Mouse (Mus musculus): ENCODE measurements around the gene Ctbp2.
"Not testable (repeated sequence)": the region's sequence is repeated elsewhere in the genome, so short reads cannot be mapped to it uniquely, and the experiment has no call there.

The Ctbp2 gene

DNA sequence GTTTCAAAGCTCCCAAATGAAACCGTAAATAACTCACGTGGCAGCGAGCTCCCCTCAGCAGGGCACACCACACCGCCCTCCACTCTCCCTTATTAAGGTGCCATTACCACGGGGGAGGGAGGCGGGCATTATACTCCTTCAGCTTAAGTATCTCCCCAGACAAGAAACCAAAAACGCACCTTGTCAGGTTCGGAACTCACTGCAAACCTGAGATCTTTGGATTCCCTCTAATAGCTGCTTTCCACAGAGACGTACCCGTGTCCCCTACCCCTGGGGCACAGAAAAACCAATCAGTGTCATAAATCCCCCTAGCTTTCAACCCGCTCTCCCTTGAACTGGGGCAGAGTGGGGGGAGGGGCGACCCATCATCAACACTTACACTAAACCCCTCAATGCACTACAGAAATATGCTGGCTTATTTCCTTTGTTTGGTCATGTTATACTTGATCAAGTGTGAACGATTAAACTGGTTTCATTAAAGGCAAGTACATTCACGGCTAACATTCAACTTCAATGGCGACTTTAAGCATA lies 3.9 kb downstream of the Ctbp2 start:
- DNase-seq (ENCODE audit: low spot score in 2 of 2): no peak

GRCm38 (mm10) chr7:133117815-133118214 lies 6.3 kb downstream of the Ctbp2 start:
- DNase-seq (ENCODE audit: low spot score in 2 of 2): no peak

DNA sequence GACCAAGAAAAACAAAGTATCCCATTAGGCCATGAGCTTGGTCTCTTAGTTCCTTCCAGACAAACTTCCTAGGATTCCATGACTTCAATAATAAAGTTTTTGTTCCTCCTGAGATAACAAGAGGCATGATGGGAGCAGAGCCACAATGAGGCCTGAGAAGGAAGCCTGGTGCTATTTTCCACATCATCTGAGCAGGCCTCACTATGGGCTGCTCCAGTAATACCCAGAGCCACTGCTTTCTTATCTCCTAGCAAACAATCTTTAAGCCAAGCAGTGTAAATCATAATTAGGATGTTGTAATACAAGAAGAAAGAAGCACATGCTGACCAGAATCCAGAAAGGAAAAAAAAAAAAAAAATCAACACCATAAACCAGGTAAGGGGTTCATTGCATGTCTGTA lies 7.6 kb downstream of the Ctbp2 start:
- DNase-seq (ENCODE audit: low spot score in 2 of 2): no peak

GRCm38 (mm10) chr7:133115886-133116285 lies 8.3 kb downstream of the Ctbp2 start:
- DNase-seq (ENCODE audit: low spot score in 2 of 2): no peak

DNA sequence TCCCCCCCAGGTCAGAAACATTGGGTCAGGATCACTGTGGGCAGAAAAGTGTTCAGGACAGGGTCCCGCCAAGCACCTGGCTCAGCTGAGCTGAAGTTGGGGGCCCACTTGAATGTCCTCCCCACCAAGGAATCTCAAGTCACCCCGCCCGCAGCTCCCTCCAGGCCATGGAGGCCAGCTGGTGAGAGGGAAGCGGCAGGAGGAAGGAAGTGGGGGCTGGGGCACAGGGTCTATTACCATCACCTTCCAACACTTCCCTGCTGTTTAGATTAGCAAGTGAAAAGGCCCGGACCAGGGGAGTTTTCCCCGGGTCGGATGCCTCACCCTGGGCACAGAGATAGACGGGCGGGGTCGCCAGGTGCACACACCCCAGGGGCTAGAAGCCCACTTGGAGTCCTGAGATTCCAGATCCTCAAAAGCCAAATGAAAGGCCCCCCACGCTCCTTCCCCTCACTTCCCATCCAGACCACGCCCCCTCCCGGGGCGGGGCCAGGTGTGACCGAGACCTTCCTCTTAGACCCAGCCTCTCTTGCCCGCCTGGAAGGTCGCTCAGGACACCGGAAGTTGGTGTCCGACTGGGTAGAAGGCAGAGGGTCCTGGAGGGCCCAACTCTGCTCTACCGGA lies 9.2 kb downstream of the Ctbp2 start:
- DNase-seq (ENCODE audit: low spot score in 2 of 2): no peak

DNA sequence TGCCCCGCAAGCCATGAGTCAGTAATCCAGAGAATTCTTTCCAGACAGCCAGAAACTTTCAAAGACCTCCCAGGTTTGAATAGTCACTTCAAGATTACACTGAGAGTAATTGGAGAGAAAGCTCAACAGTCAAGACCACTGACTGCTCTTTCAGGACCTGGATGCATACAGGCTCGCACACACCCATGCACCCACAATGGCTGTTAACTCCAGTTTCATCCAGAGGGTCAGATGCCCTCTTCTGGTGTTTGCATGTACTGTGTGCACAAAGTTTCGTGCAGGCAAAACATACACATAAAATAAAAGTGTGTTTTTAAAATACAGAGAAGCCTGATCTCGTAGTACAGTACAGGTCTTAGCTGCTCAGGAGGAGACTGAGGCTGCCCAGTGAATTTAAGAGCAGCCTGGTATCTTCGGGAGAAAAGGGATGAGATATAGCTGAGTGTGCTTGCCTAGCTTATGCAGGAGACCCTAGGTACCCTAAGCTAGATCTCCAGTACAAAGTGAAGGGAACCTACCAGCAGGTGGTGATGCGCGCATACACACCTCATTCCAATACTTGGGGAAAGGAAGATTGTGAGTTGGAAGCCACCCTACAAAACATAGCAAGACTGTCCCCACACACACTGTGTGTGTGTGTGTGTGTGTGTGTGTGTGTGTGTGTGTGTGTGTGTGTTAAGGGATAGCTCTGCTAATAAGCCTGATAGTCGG lies 10.8 kb downstream of the Ctbp2 start:
- DNase-seq (ENCODE audit: low spot score in 2 of 2): no peak

- no peak for DNase-seq (ENCODE audit: low spot score in 2 of 2)
Measured at GRCm38 (mm10) chr7:133112351-133112831, 11.8 kb downstream of the Ctbp2 start.

DNA sequence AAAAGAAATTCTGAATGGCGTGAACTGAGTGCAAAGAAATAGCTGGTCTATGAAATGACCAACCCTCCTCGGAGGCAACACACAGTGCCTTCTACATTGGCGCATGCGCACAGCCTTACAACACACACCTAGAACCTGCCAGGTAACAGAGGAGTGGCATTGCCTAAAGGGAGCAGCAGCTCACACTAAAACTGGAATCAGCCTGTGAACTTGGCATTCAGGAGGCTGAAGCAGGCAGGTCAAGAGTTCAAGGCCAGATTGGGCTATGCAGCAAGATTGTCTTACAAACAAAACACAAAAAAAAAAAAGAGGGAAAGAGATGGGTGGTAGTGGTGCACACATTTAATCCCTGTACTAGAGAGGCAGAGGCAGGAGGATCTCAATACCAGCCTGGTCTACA lies 14.7 kb downstream of the Ctbp2 start:
- no peak for DNase-seq (ENCODE audit: low spot score in 2 of 2)

- peak; percentile 20 to 48 for DNase-seq (ENCODE audit: low spot score in 2 of 2)
Measured at GRCm38 (mm10) chr7:133108695-133109094, 15.5 kb downstream of the Ctbp2 start.

DNA sequence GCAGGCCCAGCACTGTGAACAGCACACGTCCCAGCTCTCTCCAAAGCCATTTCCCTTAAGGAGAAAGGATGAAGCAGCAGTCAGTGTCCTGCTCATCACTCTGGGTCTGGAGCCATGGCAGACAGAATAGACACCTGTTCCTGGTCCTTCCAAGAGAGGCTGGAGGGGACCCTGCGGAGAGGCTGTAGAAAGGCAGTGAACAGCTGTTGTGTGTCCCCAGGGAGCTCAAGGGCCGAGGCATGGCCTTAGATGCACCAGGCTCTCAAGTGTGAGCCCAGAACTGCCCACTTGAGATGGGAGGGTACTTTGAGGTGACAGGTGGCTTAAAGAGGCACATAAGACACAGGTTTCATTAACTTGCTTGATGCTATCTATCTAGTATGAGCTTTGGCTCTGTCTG lies 21.6 kb downstream of the Ctbp2 start:
- no peak for DNase-seq (ENCODE audit: low spot score in 2 of 2)

DNA sequence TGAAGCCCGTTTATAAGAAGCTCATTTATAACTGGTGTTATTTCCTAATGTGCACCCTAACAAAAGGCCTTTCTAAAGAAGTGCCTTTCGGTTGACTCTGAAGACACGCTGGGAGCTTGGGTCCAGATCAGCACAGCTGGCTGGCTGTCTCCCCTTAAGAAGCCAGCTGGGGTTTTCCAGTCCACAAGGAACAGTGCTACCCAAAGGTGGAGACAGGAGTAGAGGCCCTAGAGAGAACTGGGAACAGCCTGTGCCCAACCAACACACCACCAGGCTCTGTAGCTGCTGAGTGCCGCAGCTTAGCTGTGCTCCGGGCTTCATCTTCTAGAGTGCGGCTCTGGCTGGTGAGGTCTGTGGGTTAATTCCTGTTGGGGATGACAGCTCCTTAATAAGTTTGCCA lies 23.1 kb downstream of the Ctbp2 start:
- no peak for DNase-seq (ENCODE audit: low spot score in 2 of 2)

DNA sequence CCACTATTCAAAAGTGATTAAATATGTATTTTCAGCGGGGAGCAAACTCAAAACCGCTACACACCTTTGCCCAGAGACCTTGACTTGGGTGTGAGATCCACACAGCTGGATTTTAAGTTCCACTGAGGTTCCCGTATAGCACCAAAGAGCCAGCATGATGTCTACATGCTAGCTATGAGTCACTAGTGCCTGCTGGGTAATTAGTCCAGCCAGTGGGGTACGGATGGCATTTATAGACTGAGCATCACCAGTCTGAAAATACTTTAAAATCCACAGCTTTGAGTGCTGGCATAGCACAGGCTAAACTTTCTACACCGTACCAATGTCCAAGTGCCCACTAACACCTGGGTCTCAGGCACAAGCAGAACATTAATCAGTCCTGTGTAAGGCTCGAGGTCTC lies 24.0 kb downstream of the Ctbp2 start:
- DNase-seq (ENCODE audit: low spot score in 2 of 2): no peak

DNA sequence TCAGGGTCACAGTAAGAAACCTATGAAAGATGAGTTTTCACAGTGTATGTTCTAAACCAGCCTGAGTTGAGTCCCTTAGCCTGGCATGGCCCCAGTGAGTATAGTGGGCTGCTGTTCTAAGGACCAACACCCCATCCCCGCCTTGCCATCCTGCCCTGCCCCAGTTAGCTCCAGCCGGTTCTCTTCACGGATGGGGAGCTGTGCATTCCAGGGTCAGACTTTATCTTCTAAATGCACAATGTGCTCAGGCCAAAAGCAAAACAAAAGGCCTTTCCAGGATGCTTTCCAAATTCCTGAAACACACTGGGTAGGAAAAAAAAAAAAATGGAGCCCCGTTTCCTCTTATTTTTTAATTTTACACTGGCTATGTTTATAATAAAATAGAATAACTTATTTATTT lies 24.9 kb downstream of the Ctbp2 start:
- DNase-seq (ENCODE audit: low spot score in 2 of 2): no peak

DNA sequence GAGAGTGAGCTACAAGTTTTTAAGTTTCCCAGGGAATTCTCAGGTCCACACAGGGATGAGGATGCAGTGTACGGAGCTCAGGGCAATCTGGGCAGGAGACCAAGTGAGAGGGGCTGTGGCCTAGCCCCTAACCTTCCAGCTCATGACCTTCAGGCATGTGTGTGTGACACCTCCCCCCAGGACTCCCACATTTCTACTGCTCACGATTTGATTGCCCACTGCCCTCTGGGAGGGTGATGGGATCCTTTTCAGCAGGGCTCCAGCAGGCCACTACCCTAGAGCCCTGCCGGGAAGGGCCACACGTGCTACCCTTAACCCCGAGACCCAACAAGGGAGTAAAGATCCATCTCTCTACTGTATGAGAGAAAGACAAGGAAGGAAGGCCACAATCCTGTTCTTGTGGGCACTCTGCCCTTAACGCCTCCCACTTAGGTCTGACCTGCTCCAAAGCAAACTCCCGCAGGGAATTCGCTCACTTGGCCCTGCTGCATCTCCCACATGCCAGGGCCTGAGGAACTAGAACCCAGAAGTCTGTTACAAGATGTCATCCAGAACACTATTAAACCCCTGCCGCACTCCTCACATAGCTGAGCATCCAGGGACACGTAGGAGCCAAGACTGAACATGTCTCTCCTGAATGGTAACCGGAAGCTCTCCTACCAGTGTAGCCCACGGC lies 25.9 kb downstream of the Ctbp2 start:
- DNase-seq (ENCODE audit: low spot score in 2 of 2): no peak

- DNase-seq (ENCODE audit: low spot score in 2 of 2): not testable (repeated sequence)
Measured at GRCm38 (mm10) chr7:133095610-133096009, 28.5 kb downstream of the Ctbp2 start.

- DNase-seq (ENCODE audit: low spot score in 2 of 2): no peak
Measured at GRCm38 (mm10) chr7:133094711-133095495, 29.3 kb downstream of the Ctbp2 start.

DNA sequence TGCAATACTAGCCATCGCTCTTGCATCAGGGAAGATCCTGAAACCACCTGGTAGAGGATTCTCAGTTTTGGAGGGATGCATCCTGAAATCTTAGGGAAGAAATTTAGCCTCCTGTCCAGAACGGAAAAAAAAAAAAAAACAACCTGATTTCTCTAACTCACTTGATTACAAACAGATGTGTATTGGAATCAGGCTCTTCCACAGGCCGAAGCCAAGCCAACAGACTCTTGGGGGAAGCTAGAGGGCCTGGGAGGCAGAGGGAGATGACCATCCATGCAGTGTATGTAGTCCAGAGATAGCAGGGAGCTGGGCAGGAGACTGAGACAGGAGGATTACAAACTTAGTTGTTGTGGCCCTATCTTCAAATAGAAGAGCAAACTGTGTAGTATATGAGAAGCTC lies 30.0 kb downstream of the Ctbp2 start:
- DNase-seq (ENCODE audit: low spot score in 2 of 2): no peak

DNA sequence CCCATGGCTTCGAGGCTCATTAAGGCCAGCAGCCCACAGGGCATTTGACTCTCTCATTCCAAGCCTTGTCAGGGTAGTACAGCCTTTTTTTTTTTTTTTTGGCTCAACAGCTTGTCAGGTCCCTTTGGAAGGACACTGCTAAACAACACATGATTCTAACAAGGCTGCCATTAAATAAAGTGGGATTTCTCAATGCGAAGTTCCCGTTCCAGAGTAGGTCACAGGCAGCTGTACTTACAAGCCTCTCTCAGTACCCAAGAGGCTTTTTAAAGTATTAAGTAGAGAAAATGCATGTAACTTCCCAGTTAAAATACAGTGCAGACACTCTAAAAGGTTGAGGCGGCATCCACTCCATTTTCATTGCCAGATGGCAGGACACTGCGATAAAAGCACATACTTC lies 30.4 kb downstream of the Ctbp2 start:
- no peak for DNase-seq (ENCODE audit: low spot score in 2 of 2)

DNA sequence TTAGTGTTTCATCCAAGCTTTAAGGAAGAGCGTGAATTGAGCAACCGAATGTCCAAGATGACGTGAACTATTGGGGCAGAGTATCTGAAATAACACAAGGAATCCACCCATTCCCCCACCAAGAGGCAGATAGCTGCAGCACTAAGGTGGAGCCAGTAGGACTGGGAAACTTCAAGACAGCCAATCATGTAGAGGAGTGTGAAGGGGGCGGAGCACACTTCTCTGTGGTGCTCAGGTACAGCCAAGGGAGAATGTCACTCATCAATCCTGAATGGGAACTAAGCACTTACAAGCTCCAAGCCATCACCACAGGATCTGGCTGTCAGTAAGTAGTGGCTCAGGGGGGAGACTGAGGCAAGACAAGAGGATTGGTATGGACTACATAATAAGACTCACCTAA lies 33.5 kb downstream of the Ctbp2 start:
- no peak for DNase-seq (ENCODE audit: low spot score in 2 of 2)

DNA sequence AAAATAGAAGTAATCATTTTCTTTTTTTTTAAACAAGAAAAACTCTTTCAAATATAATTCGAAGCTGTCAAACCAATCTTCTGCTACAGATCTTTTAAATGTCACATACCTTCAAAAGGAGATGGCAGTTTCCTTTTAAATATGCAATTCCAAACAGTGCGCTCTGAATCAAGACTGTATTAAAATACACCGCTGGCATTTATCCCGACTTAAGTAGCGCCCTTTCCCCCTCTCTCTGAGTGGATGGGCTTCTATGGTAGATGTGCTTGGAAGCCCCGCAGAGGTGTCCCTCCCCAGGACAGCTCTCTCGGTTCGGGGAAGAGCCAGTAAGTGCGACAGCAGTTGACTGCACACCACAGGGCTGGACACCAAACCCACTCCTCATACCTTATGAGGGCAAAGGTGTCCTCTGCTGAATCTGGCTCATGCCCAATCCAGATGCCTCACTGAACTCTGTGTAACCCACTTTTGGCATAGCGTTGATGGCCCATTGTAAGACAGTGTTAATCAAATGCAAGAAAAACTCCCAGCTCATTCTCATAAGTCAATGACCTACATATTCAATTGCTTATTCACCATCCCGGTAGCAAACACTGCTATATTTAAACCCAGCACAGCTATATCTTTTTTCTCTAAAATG lies 34.4 kb downstream of the Ctbp2 start:
- no peak for DNase-seq (ENCODE audit: low spot score in 2 of 2)

- DNase-seq (ENCODE audit: low spot score in 2 of 2): peak; percentile 60 to 65
Measured at GRCm38 (mm10) chr7:133088830-133089261, 35.3 kb downstream of the Ctbp2 start.
